Mouse (Mus musculus) layer of hippocampus, adult 11-12 months (tissue): ENCODE measurements around the gene Gm5458.
"Not testable (repeated sequence)": the region's sequence is repeated elsewhere in the genome, so short reads cannot be mapped to it uniquely, and the experiment has no call there.

ENCODE experiments used
- DNase-seq: peaks from one replicate; pipeline ENCODE4 v3.0.0; 2022; ENCODE audit warnings: low spot score

Gene Gm5458

GRCm38 (mm10) chr14:19602481-19602880 is at the start of gene Gm5458:
Gene Gm5458, minus strand, starts transcription at chr14:19602581.
- DNase-seq, result not testable (repeated sequence)

- no peak for DNase-seq
Observed at GRCm38 (mm10) chr14:19646232-19646631, 43.9 kb upstream of the Gm5458 start.

GRCm38 (mm10) chr14:19584804-19585667 is 17.3 kb downstream of the Gm5458 start, which contains the start of gene Gm2237:
Gene Gm2237, minus strand, starts transcription at chr14:19585135.
- DNase-seq, result peak; percentile 14

- DNase-seq, result not testable (repeated sequence)
Observed at GRCm38 (mm10) chr14:19549863-19550262, 52.5 kb downstream of the Gm5458 start, which contains the start of gene Gm2244. Gene Gm2244, minus strand, starts transcription at chr14:19549963.
